23 mouse cellular contexts compared by ENCODE assay signal in genomic region chr17:69893980-69894379, GRCm38 (mm10).
"Had no signal": no experiment of that assay in that cellular context is flagged by ENCODE, and none has a peak within 500 bp of the region (broad histone marks: within the 10 kb centered on the region; RNA-seq: fewer than 3 reads in every experiment).

No protein-coding gene starts in this region.

- H3K27ac ChIP-seq: heart, embryonic 10.5 days; hindbrain, embryonic 14.5 days; intestine, embryonic 15.5 days; layer of hippocampus, adult 2 months; left cerebral cortex, adult 2 months; limb, embryonic 10.5 days; limb, embryonic 12.5 days had no signal

- ATAC-seq: hindbrain, embryonic 16.5 days; inflammation-experienced regulatory T-cells, adult 6 months; intestine, embryonic 15.5 days; intestine, postnatal 0 days had no signal

- H3K9ac ChIP-seq: heart, embryonic 12.5 days; hindbrain, embryonic 14.5 days; intestine, embryonic 15.5 days; limb, embryonic 12.5 days had no signal

- H3K4me2 ChIP-seq: heart, embryonic 12.5 days; hindbrain, embryonic 14.5 days; intestine, embryonic 15.5 days; limb, embryonic 12.5 days; liver, embryonic 11.5 days had no signal

- H3K36me3 ChIP-seq: heart, embryonic 10.5 days; heart, embryonic 12.5 days; intestine, embryonic 15.5 days; limb, embryonic 10.5 days; limb, embryonic 12.5 days had no signal

- H3K27me3 ChIP-seq: heart, embryonic 12.5 days; intestine, embryonic 15.5 days; limb, embryonic 12.5 days had no signal

- DNase-seq: gastrocnemius, postnatal 14 days; gastrocnemius, postnatal 36 days; heart, adult 18-20 months; heart, postnatal 10 days; heart, postnatal 36 days; kidney, adult 18-20 months; kidney, adult 8-10 months; kidney, postnatal 10 days; kidney, postnatal 25 days; kidney, postnatal 4 days; liver had no signal

- H3K4me3 ChIP-seq: heart, embryonic 10.5 days; heart, embryonic 12.5 days; intestine, embryonic 15.5 days; layer of hippocampus, adult 2 months; left cerebral cortex, adult 2 months; limb, embryonic 10.5 days; limb, embryonic 12.5 days had no signal

- H3K4me1 ChIP-seq: heart, embryonic 10.5 days; heart, embryonic 12.5 days; intestine, embryonic 15.5 days; limb, embryonic 10.5 days; limb, embryonic 12.5 days had no signal

- H3K9me3 ChIP-seq: heart, embryonic 10.5 days; heart, embryonic 12.5 days; intestine, embryonic 15.5 days; limb, embryonic 10.5 days; limb, embryonic 12.5 days had no signal
